Mouse (Mus musculus) bone marrow, adult 2 months (tissue): ENCODE data around the gene Hdgfl2.

Experiments used
- CTCF ChIP-seq: fragments of 200-500 bp; IDR thresholded peaks from 2 replicates; pipeline ENCODE4 v1.5.1; 2011; ENCODE audit warnings: low read length, control low read depth; ENCODE audit not compliant: control insufficient read depth, insufficient read depth
- POLR2A ChIP-seq: fragments of 200-500 bp; IDR thresholded peaks from 2 replicates; pipeline ENCODE4 v1.6.1; 2011; ENCODE audit warnings: low read depth, mild to moderate bottlenecking, control low read depth, low read length, borderline replicate concordance; ENCODE audit not compliant: control insufficient read depth

DNA sequence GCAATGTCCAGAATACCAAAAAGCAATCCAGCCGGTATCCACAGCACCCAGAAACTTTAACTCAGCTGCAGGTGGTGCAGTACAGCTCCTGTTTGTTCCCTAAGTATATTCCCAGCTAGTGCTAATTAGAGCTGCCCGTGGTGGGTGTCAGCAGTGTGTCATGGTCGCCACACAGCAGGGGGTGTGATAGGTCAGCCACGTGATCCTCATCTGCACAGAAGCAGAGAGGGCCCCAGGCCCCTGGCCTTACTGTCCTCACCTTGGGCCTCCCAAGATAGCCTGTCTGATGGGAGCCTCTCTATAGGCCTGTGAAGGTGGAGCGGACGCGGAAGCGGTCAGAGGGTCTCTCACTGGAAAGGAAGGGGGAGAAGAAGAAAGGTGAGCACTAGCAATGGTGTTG lies 18.7 kb downstream of the Hdgfl2 start:
- TF ChIP-seq POLR2A: no peak
- no peak for TF ChIP-seq CTCF
